Mouse (Mus musculus) embryonic facial prominence, embryonic 14.5 days (tissue): ENCODE results near the gene Incenp. TPM values are rescaled to one million over a fixed set of nuclear protein-coding genes. Genes with fewer than 3 reads are reported as not detected.
A peak's percentile ranks its signal among the peaks of the same experiment; 100 is the strongest.

ENCODE experiments used
- ATAC-seq: fragments of 200-750 bp; cut with Nextera tagmentation; 2 replicates; pipeline ENCODE4 v1.8.0; 2017; ENCODE audit warnings: low read depth, moderate number of reproducible peaks, moderate TSS enrichment
- DNase-seq: peaks from one replicate; pipeline ENCODE4 v3.0.0-alpha.2; 2015; ENCODE audit warnings: low spot score
- H3K27ac ChIP-seq: fragments of 300-500 bp; sonication (generic); replicated peaks from 2 replicates; pipeline ENCODE4 v1.5.1; 2014; ENCODE audit warnings: low read depth, mild to moderate bottlenecking, low read length, moderate library complexity
- H3K27me3 ChIP-seq: fragments of 300-500 bp; sonication (generic); replicated peaks from 2 replicates; pipeline ENCODE4 v1.6.1; 2014; ENCODE audit warnings: low read length; ENCODE audit not compliant: control insufficient read depth, insufficient read depth
- H3K36me3 ChIP-seq: fragments of 300-500 bp; sonication (generic); 2 replicates; pipeline ENCODE4 v1.6.1; 2014; ENCODE audit warnings: low read length, mixed read lengths; ENCODE audit not compliant: control insufficient read depth, insufficient read depth
- H3K4me1 ChIP-seq: fragments of 300-500 bp; sonication (generic); 2 replicates; pipeline ENCODE4 v1.6.1; 2014; ENCODE audit warnings: antibody characterized with exemption, low read length; ENCODE audit not compliant: control insufficient read depth, insufficient read depth
- H3K4me2 ChIP-seq: fragments of 300-500 bp; sonication (generic); 2 replicates; pipeline ENCODE4 v1.6.1; 2014; ENCODE audit warnings: low read depth, mild to moderate bottlenecking, low read length, moderate library complexity, mixed read lengths
- H3K4me3 ChIP-seq: fragments of 300-500 bp; sonication (generic); 2 replicates; pipeline ENCODE4 v1.5.1; 2014; ENCODE audit warnings: low read depth, mild to moderate bottlenecking, low read length
- H3K9ac ChIP-seq: fragments of 300-500 bp; sonication (generic); 2 replicates; pipeline ENCODE4 v1.6.1; 2014; ENCODE audit warnings: low read depth, mild to moderate bottlenecking, low read length, moderate library complexity, mixed read lengths
- H3K9me3 ChIP-seq: fragments of 300-500 bp; sonication (generic); 2 replicates; pipeline ENCODE4 v1.6.1; 2016; ENCODE audit warnings: low read length; ENCODE audit not compliant: control insufficient read depth
- WGBS: fragments of 180-500 bp; shearing (Covaris S2); extraction: QIAGEN DNeasy Blood & Tissue Kit; methylation state at CpG from one replicate; pipeline ENCODE4 v1.1.7; 2014; 5-methylcytosine and 5-hydroxymethylcytosine counted together
- polyA plus RNA-seq: library from polyadenylated mRNA; unstranded; fragments of >200 nt; fragmentation: Nextera tagmentation; extraction: Ambion mirVana; gene quantifications from 2 replicates; pipeline ENCODE4 v1.2.1, GENCODE M21; 2014

Incenp gene
- polyA plus RNA-seq: 65.5 and 72.3 TPM in 2 replicates

- H3K27ac ChIP-seq: peak within 1 kb of the TSS; percentile 77
- H3K27me3 ChIP-seq: no peaks in the 10 kb centered on the region
- WGBS: under 1% methylated on average over 50 of the region's 58 CpGs
- H3K4me2 ChIP-seq: peak within 1 kb of the TSS; percentile 67
- ATAC-seq (peak; percentile 99), DNase-seq (peak; percentile 99)
- H3K9ac ChIP-seq: peak within 1 kb of the TSS; percentile 79
- peak within 1 kb of the TSS; percentile 82 for H3K4me3 ChIP-seq
- peaks cover 10% of the 10 kb centered on the region for H3K36me3 ChIP-seq
- H3K4me1 ChIP-seq: peaks cover 16% of the 10 kb centered on the region
- H3K9me3 ChIP-seq: no peaks in the 10 kb centered on the region
These were observed at the start of gene Incenp for GRCm38 (mm10) chr19:9899072-9899779. TSS of gene Incenp (minus strand) at chr19:9899551.

DNA sequence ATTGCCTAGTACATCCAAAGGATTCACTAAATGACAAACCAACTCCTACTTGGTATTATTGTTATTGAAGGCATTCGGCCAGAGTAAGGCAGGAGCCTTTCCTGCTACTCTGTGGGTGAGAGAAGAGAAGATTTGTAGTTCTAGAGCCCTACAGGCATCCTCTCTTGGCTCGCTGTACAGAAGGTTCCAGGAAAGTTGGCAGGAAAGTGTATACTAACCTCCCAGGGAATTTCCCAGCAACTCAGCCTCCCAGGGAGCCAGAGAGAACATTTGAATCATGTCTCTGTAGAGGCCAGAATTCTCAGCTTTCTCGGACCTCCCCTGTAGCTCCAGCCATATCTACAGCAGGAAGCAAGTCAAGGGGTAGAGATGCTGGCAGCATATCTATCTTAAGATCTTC lies 47.6 kb upstream of the Incenp start:
- 54% methylated on average over 3 of the region's 3 CpGs for WGBS

DNA sequence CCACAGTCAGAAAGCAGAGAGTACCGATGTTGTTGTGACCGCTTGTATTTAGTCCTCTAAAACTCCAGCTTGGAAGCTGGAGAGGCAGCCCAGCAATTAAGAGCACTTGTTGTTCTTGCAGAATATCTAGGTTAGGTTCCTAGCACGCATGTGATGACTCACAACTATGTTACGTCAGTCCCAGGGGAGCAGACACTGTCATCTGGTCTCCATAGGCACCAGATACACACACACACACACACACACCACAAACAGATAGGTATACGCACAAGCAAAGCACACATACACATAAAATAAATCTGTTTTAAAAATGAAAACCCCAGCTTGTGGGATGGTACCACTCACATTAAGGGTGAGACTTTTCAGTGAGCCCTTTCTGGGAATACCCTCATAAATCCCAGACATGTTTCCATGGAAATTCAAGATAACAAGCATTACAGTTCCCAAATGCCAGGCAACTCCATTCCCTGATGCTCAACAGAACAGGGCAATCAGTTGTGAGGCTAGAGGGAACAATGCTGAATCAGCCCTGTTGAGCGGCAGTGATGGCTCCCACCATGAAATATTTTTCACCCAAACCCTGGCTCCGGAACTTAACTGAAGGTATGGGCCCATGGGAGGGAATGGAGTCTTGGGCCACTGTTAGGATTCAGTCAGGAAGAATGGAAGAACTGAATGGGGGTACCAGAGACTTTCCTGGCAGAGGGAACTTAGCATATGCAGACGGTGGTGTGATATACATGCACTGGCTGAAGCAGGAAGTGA lies 46.6 kb upstream of the Incenp start:
- Histone ChIP-seq H3K27me3 (no peaks in the 10 kb centered on the region), H3K36me3 (no peaks in the 10 kb centered on the region), H3K4me1 (peaks cover 9% of the 10 kb centered on the region), H3K27ac (no peak overlapping the region), H3K9me3 (no peaks in the 10 kb centered on the region), H3K4me2 (no peak overlapping the region), H3K9ac (no peak overlapping the region), H3K4me3 (no peak overlapping the region)
- DNase-seq (no peak), ATAC-seq (no peak)
- WGBS: 88% methylated on average over 8 of the region's 8 CpGs

More for the DNA sequence above, 47.6 kb upstream of the Incenp start:
- Histone ChIP-seq H3K27me3 (no peaks in the 10 kb centered on the region), H3K9ac (no peak overlapping the region), H3K4me2 (no peak overlapping the region), H3K9me3 (no peaks in the 10 kb centered on the region), H3K4me1 (peaks cover 9% of the 10 kb centered on the region), H3K36me3 (no peaks in the 10 kb centered on the region), H3K4me3 (no peak overlapping the region), H3K27ac (peak overlapping the region; percentile 33; the same call in 1 of the 2 replicates)
- no peak for ATAC-seq
- peak; percentile 61 for DNase-seq

DNA sequence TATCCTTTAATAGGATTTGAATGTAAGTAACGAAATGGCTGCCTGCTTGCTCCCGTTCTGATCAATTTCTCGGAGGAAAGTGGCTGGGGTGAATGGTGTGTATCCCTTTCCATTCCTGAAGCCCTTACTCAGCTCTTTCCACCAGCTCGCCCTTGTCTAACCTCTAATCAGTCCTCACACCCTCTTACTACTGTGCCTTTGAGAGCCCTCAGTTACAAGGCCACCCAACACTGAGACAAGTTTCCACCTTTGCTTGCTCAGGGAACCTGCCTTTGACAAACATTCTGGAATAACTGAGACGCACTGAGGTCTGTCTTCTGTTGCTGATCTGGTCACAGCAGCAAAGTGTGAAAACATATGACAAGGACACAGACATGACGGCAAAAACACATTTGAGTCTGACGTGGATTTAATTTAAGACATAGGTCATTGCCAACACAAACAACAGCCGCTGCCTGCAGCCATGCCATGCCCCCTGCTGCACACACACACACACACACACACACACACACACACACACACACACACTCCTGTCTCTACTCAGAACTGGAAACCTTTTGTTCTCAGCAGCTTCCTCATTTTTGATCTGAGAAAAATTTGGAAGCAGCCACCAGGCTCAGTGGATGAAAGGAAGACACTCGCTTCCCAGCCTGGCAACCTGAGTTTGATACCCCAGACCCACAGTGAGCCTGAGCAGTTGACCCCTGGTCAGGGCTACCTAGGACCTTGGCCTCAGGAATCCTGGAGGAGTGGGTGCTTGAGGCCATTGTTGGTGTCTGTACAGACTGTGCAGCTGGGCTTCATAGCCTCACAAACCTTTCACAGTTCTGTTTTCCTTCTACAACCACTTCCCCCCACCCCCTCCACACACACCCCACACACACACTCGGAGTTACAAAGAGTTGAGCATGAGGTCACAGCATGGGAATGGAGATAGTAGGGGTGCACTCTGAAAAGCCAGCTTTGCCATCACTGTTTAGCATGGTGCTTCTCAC lies 43.5 kb upstream of the Incenp start:
- Histone ChIP-seq H3K4me3 (no peak overlapping the region), H3K9me3 (no peaks in the 10 kb centered on the region), H3K27ac (peak overlapping the region; percentile 40), H3K36me3 (no peaks in the 10 kb centered on the region), H3K9ac (no peak overlapping the region), H3K4me2 (no peak overlapping the region), H3K4me1 (peaks cover 9% of the 10 kb centered on the region), H3K27me3 (no peaks in the 10 kb centered on the region)
- WGBS: 51% methylated on average over 10 of the region's 10 CpGs
- peak; percentile 40 for DNase-seq
- ATAC-seq: no peak

DNA sequence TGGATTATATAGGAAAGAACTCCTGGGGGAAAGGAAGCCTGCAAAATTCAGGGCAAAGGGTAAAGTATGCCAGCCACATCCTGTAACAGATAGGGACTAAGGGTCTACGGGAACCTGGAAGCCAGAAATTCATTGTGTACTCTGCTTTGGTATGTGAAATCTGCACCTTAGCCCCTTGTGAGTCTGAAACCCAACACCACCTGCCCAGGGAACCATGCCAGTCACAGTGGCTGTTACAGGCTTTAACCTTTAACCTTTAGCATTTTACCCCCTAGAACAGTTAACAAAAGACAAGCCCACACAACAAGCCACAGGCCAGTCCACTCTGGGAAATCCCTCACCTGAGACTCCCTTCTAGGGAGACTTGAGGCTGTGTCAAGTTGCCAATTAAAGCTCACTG lies 42.5 kb upstream of the Incenp start:
- H3K9me3 ChIP-seq: no peaks in the 10 kb centered on the region
- WGBS: 15% methylated on average over 1 of the region's 1 CpGs
- no peak overlapping the region for H3K27ac ChIP-seq
- no peak overlapping the region for H3K4me2 ChIP-seq
- H3K9ac ChIP-seq: no peak overlapping the region
- H3K4me1 ChIP-seq: peaks cover 9% of the 10 kb centered on the region
- DNase-seq (no peak), ATAC-seq (no peak)
- H3K27me3 ChIP-seq: no peaks in the 10 kb centered on the region
- H3K4me3 ChIP-seq: no peak overlapping the region
- no peaks in the 10 kb centered on the region for H3K36me3 ChIP-seq

DNA sequence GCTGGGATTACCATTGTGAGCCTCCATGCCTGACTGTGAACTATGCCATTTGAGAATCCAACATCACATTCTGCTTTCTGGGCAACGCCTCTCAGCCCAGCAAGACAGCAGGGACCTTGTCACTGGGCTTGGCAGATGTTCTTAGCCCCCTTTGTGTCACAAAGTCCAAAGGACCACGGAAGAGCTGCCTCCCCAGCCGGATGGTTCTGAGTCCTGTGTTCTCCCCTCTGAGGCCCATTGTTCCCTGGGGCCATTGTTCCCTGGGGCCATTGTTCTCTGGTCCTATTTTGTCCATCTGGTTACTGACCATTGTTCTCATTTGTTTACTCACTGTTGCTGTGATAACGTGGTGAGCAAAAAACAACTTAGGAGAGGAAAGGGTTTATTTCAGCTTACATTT lies 41.6 kb upstream of the Incenp start:
- no peaks in the 10 kb centered on the region for H3K36me3 ChIP-seq
- no peak overlapping the region for H3K4me3 ChIP-seq
- peaks cover 9% of the 10 kb centered on the region for H3K4me1 ChIP-seq
- no peak for DNase-seq
- no peak for ATAC-seq
- H3K9ac ChIP-seq: no peak overlapping the region
- no peak overlapping the region for H3K27ac ChIP-seq
- 25% methylated on average over 4 of the region's 4 CpGs for WGBS
- no peaks in the 10 kb centered on the region for H3K27me3 ChIP-seq
- no peak overlapping the region for H3K4me2 ChIP-seq
- H3K9me3 ChIP-seq: no peaks in the 10 kb centered on the region

DNA sequence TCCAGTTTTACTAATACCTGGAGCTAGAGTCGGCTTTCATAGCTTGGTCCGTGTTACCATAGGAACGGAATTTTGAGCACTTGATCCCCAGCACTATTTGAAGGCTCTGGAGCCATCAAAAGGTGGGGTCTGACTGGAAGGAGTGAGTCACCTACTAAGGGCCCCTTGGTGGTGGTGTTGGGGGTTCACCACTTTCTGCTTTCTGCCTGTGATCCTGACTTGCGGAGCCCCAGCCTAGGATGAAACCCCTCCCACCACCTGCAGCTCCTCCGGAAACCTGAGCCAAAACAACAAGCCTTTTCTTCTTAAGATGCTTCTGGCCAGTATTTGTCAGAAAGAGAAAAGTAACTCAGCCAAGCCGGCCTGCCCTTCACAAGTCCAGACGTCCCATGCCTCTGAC lies 40.5 kb upstream of the Incenp start:
- no peak overlapping the region for H3K9ac ChIP-seq
- no peaks in the 10 kb centered on the region for H3K36me3 ChIP-seq
- H3K9me3 ChIP-seq: no peaks in the 10 kb centered on the region
- H3K27ac ChIP-seq: no peak overlapping the region
- H3K4me2 ChIP-seq: no peak overlapping the region
- H3K4me3 ChIP-seq: no peak overlapping the region
- ATAC-seq (0 out of 2 replicates have a peak, but pooled peaks have one; percentile 47), DNase-seq (no peak)
- 36% methylated on average over 7 of the region's 7 CpGs for WGBS
- H3K27me3 ChIP-seq: no peaks in the 10 kb centered on the region
- peaks cover 9% of the 10 kb centered on the region for H3K4me1 ChIP-seq

DNA sequence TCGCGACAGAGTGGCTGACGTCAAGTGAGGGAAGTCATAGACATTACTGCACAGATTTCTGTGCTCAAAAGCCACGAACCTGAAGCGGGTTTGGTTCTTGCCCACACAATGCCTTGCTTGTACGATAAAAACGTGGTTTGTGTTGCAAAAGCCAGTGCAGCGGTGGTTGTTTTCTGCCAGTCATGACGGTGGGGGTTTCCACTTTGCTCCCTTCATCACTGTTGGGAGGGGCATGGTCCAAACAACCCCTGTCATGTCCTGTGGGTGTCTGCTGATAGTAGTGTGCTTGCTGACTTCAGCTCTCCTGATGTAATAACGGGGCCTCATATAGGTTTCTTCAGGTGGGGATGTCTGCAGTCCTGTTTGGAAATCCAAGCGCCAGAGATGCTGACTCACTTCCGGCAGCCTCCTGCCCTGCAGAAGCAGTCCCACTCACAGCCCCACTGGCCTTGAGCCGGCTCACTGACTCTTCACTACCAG lies 39.5 kb upstream of the Incenp start:
- no peak for ATAC-seq

More for the DNA sequence above, 39.5 kb upstream of the Incenp start:
- Histone ChIP-seq H3K9me3 (no peaks in the 10 kb centered on the region), H3K27me3 (no peaks in the 10 kb centered on the region), H3K4me1 (peaks cover 9% of the 10 kb centered on the region), H3K9ac (no peak overlapping the region), H3K4me3 (no peak overlapping the region), H3K36me3 (no peaks in the 10 kb centered on the region), H3K27ac (no peak overlapping the region; the same call in 1 of the 2 replicates), H3K4me2 (no peak overlapping the region)
- 57% methylated on average over 13 of the region's 13 CpGs for WGBS
- DNase-seq: no peak
